Mouse (Mus musculus) thymus, adult 2 months (tissue): ENCODE results near the gene 1110032F04Rik. TPM values are rescaled to one million over a fixed set of nuclear protein-coding genes. Genes with fewer than 3 reads are reported as not detected.
A peak's percentile ranks its signal among the peaks of the same experiment; 100 is the strongest.

Source experiments
- DNase-seq: peaks from one replicate; pipeline ENCODE4 v3.0.0; 2021
- H3K27ac ChIP-seq: fragments of 200-500 bp; 2 replicates; pipeline ENCODE4 v1.5.1; 2012; ENCODE audit warnings: low read length, control low read depth; ENCODE audit not compliant: control insufficient read depth, insufficient read depth
- H3K27me3 ChIP-seq: fragments of 200-500 bp; 2 replicates; pipeline ENCODE4 v1.6.1; 2012; ENCODE audit warnings: mild to moderate bottlenecking, low read length, moderate library complexity, mixed read lengths; ENCODE audit not compliant: control insufficient read depth, insufficient read depth
- H3K36me3 ChIP-seq: fragments of 200-500 bp; 2 replicates; pipeline ENCODE4 v1.6.1; 2012; ENCODE audit warnings: mild to moderate bottlenecking, low read length, moderate library complexity; ENCODE audit not compliant: control insufficient read depth, insufficient read depth
- H3K4me1 ChIP-seq: fragments of 200-500 bp; replicated peaks from 2 replicates; pipeline ENCODE4 v1.6.1; 2012; ENCODE audit warnings: low read length; ENCODE audit not compliant: control insufficient read depth, insufficient read depth
- H3K4me3 ChIP-seq: fragments of 200-500 bp; 2 replicates; pipeline ENCODE4 v1.5.1; 2012; ENCODE audit warnings: mild to moderate bottlenecking, low read length, control low read depth, moderate library complexity; ENCODE audit not compliant: control insufficient read depth, insufficient read depth
- CTCF ChIP-seq: fragments of 200-500 bp; IDR thresholded peaks from 2 replicates; pipeline ENCODE4 v1.5.1; 2012; ENCODE audit warnings: mild to moderate bottlenecking, control low read depth, low read length, moderate library complexity, borderline replicate concordance; ENCODE audit not compliant: control insufficient read depth, poor library complexity, insufficient read depth; ENCODE audit errors: extremely low read depth
- POLR2A ChIP-seq: fragments of 200-500 bp; IDR thresholded peaks from 2 replicates; pipeline ENCODE4 v1.6.1; 2012; ENCODE audit warnings: mild to moderate bottlenecking, low read length, control low read depth, moderate library complexity; ENCODE audit not compliant: control insufficient read depth, poor library complexity, insufficient read depth; ENCODE audit errors: extremely low read depth
- WGBS: fragments of 180-500 bp; shearing (Covaris S2); methylation state at CpG from one replicate; pipeline ENCODE4 v1.1.7; 2018; 5-methylcytosine and 5-hydroxymethylcytosine counted together
- polyA plus RNA-seq: library from polyadenylated mRNA; depleted of rRNA; stranded (reverse); fragments of >200 nt; gene quantifications from 2 replicates; pipeline ENCODE4 v1.2.3, GENCODE M21; 2012; rRNA removed

The 1110032F04Rik gene
- polyA plus RNA-seq = 5.8 and 7.7 TPM in 2 replicates

DNA sequence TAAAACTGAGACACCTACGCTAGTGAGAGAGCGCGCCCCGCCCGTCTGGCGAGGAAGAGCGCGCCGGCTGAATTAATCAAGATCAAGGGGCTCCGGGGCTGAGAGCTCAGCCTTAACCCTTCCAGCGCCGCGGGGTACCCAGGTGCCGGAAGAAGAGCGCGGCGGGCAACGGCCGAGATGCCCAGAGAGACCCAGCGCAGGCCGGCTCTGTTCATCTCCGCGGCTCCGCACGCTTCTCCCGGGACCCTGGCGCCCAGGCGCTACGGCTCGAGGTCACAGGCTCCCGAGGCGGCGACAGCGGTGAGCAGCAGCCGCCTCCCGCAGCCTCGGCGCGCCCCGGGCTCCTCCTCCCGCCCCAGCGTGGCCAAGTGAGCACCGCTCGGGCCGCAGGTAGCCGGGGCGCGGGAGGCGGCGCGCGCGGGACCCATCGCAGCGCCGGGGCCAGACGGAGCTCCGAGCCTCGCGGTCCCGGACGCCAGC is at the start of gene 1110032F04Rik:
1110032F04Rik (plus strand) TSS at position 376 of the 480 bp plus-strand sequence.
- DNase-seq = peak; percentile 47

DNA sequence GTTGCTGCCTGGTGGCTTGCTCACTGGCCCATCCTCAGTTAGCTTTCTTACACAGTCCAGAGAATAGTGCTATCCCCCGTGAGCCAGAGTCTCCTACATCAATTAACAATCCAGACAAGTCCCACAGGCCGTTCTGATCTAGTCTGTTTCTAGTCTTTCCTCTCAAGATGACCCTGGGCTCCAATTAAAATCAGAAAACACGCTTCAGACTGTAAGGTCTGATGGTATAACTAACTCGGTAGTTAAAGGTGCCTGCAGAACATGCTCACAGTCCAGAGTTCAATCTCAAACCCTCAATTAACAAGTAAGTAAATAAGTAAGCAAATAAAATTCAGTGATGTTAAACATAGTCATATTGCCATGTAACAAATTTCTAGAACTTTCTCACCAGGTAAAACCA is 48.0 kb upstream of the 1110032F04Rik start:
- H3K27ac ChIP-seq = no peak overlapping the region
- no peak overlapping the region for H3K4me3 ChIP-seq

More for the DNA sequence above, at the start of gene 1110032F04Rik:
- Histone ChIP-seq H3K27me3 (peaks cover 4% of the 10 kb centered on the region; the same call in 1 of the 2 replicates), H3K4me3 (peak within 1 kb of the TSS; percentile 57), H3K36me3 (no peaks in the 10 kb centered on the region), H3K4me1 (peaks cover 13% of the 10 kb centered on the region), H3K27ac (no peak within 1 kb of the TSS)
- under 1% methylated on average over 62 of the region's 62 CpGs for WGBS
- TF ChIP-seq CTCF = no peak
- TF ChIP-seq POLR2A = no peak

DNA sequence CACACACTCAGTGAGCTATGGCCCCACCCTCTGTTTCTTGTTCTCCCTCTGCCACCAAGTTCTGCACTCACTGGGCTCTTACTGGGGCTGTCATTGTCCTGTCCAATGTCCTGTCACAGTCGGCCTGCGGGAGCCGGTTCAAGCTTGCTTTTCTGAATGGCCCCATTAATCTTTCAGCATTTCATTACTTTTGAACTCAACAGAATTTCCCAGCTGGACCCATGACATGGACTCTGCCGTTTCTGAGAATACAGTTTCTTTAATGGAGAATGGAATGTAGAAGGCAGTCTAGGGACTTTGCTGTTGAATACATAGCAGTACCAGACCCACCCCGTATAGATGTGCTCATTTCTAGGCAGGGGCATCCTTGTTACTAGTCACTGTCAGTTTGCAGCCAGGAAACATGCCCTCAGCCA is 47.5 kb upstream of the 1110032F04Rik start:
- H3K27ac ChIP-seq = no peak overlapping the region
- TF ChIP-seq CTCF = no peak
- no peak for TF ChIP-seq POLR2A
- no peaks in the 10 kb centered on the region for H3K36me3 ChIP-seq
- H3K4me1 ChIP-seq = 0 out of 2 replicates have a peak, but pooled peaks cover 2% of the 10 kb centered on the region
- WGBS = 89% methylated on average over 5 of the region's 5 CpGs
- no peak for DNase-seq
- H3K27me3 ChIP-seq = no peaks in the 10 kb centered on the region
- H3K4me3 ChIP-seq = no peak overlapping the region

More for the DNA sequence above, 48.0 kb upstream of the 1110032F04Rik start:
- WGBS = 95% methylated on average over 4 of the region's 4 CpGs
- TF ChIP-seq POLR2A = no peak
- TF ChIP-seq CTCF = no peak
- Histone ChIP-seq H3K27me3 (no peaks in the 10 kb centered on the region), H3K4me1 (0 out of 2 replicates have a peak, but pooled peaks cover 2% of the 10 kb centered on the region), H3K36me3 (no peaks in the 10 kb centered on the region)
- DNase-seq = no peak

DNA sequence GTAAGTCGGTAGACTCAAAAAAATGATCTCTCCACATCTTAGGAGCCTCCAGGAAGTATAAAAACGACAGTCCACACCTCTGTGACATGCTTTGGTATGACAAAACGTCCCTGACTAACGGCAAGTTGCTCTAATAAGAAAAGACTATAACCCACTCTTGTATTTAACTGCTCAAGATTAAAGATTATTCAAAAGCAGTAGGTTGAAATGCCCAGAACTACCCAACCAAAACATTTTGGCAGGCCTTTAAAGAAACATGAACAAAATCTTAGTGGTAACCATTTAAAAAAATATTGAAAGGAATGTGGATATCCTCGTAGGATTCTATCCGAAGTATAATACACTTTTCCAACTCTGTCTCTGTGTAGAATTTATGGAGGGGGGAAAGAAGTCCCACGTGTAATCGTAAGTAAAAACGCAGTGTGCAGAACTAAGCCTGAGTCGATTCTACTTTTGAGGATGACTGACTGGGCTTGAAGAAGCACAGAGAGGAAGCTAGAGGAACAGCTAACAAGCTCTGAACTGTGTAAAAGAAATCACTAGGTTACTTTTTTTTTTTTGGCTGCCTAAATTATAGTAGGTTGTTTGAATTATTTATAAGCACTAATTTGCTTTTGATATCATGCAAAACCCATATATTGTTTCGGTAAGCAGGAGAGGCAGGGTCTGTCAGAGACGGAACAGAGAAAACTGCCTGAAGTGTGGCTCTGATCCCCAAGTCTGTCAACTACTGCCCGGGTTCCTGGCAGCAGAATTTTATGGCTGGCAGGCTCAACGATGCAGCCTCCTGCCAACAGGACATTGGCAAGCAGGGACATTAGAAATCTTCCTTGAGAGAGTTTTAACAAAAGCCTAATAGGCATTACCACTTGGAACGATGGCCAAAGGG is 45.3 kb upstream of the 1110032F04Rik start:
- no peak overlapping the region for H3K27ac ChIP-seq
- no peak overlapping the region for H3K4me3 ChIP-seq
- H3K27me3 ChIP-seq = no peaks in the 10 kb centered on the region
- H3K36me3 ChIP-seq = no peaks in the 10 kb centered on the region
- no peak for DNase-seq
- TF ChIP-seq POLR2A (no peak), CTCF (no peak)
- WGBS = 80% methylated on average over 15 of the region's 15 CpGs
- no peaks in the 10 kb centered on the region for H3K4me1 ChIP-seq

DNA sequence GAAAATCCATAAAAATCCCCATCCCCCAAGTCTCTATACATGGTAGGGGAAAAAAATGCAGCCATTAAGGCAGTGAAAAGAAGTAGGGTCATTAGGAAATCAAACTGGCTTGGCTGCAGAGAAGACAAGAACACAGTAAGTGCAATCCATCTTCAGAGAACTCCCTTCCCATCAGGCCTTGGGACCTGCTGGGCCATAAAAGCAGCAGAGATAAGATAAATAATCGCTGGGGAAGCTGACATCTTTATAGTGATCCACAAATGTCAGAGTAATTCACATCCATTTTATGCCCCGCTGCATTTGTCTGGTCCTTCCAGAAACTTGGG is 44.7 kb upstream of the 1110032F04Rik start:
- H3K27me3 ChIP-seq = no peaks in the 10 kb centered on the region
- no peaks in the 10 kb centered on the region for H3K36me3 ChIP-seq
- H3K4me3 ChIP-seq = no peak overlapping the region
- no peak overlapping the region for H3K27ac ChIP-seq
- H3K4me1 ChIP-seq = no peaks in the 10 kb centered on the region
- no peak for DNase-seq
- TF ChIP-seq POLR2A (no peak), CTCF (no peak)
- 72% methylated on average over 2 of the region's 2 CpGs for WGBS

DNA sequence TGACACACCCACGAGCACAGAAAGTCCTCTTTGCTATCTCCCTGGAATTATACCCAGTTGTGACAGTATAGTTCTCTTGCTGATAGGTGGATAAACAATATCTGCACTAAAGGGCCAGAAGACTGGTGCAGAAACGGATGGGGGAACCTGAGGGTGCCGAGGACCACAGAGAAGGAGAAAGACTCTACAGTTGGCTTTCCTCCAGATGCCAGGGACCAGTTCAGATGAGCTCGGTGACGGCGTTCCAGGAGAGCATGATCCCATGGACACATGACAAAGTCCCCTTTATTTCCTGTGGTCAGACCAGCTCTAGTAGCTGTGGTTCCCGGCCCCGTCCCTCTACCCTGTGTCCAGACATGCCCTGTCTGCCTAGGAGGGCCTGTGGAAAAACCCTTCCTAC is 44.2 kb upstream of the 1110032F04Rik start:
- no peaks in the 10 kb centered on the region for H3K4me1 ChIP-seq
- H3K27me3 ChIP-seq = no peaks in the 10 kb centered on the region
- no peak for DNase-seq
- no peak overlapping the region for H3K27ac ChIP-seq
- no peaks in the 10 kb centered on the region for H3K36me3 ChIP-seq
- H3K4me3 ChIP-seq = no peak overlapping the region
- no peak for TF ChIP-seq CTCF
- no peak for TF ChIP-seq POLR2A
- WGBS = 86% methylated on average over 8 of the region's 8 CpGs
